Mouse (Mus musculus): ENCODE data around the gene Adamts12. TPM values are rescaled to one million over a fixed set of nuclear protein-coding genes. Genes with fewer than 3 reads are reported as not detected.

Adamts12 gene
- polyA plus RNA-seq, 1 experiment from 2014 or later: 0.72 TPM

DNA sequence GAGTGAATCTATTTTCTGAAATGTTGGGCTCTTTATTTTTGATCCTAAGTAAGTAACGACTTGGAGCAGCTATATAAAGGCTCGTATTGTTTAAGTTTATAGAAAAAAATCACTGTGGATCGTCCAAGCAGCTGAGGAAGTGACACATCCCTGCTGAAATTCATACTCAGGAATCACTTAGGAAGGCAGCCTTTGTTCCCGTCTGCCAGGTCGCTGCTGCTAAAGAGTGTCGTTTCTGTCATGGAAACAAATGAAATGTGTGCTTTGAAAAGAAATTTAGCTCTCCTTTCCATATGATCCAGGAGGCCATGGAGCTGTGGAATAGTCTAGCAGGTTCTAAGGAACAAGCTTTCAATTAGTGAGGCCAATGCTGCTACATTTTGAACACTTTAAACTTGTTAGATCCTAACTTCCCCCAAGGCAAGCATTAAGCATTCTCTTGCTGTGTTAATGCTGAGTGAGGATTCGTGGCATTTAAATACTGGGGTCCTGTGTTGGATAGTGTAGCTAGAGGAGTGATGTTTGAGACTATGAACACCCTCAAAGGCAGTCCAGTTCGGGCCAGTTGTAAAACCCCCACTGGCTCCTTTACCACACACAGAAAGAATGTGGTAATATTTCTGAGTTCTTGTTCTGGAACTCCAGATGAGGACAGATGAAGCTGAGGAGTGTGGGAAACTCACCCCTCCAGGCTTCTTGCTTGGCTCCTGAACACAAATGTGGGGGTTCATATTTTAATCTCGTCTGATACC, 19.8 kb downstream of the Adamts12 start:
- H3K4me3 ChIP-seq: no peak overlapping the region
- H3K4me2 ChIP-seq: no peak overlapping the region
- WGBS: 32% methylated on average over 9 of the region's 9 CpGs
- no peaks in the 10 kb centered on the region for H3K36me3 ChIP-seq (ENCODE audit: poor library complexity, severe bottlenecking)
- no peak overlapping the region for H3K9ac ChIP-seq
- H3K9me3 ChIP-seq (replicated peaks): no peaks in the 10 kb centered on the region
- 0 out of 2 replicates have a peak, but pooled peaks cover 4% of the 10 kb centered on the region for H3K4me1 ChIP-seq
- no peak overlapping the region for H3K27ac ChIP-seq
- ATAC-seq: no peak
- no peaks in the 10 kb centered on the region for H3K27me3 ChIP-seq

DNA sequence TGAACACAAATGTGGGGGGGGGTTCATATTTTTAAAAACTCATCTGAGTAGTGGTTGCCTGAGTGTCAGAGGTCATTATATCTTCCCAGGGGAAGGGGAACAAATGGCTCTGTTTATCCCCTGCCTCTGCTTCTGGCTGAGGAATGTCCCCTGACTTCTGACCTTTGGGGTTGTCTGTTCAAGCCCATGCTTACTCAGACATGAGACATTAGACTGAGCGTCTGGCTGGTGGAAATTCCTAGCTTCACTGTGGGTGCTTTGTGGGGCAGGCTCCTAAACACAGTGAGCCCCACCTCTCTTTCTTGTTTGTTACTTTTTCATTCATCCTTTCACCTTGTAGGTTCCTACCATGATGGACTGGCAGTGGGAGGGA, 20.4 kb downstream of the Adamts12 start:
- no peaks in the 10 kb centered on the region for H3K9me3 ChIP-seq (replicated peaks)
- H3K4me3 ChIP-seq: no peak overlapping the region
- 0 out of 2 replicates have a peak, but pooled peaks cover 4% of the 10 kb centered on the region for H3K4me1 ChIP-seq
- H3K27me3 ChIP-seq: no peaks in the 10 kb centered on the region
- ATAC-seq: no peak
- H3K4me2 ChIP-seq: no peak overlapping the region
- 46% methylated on average over 1 of the region's 1 CpGs for WGBS
- H3K27ac ChIP-seq: no peak overlapping the region
- no peak overlapping the region for H3K9ac ChIP-seq
- no peaks in the 10 kb centered on the region for H3K36me3 ChIP-seq (ENCODE audit: poor library complexity, severe bottlenecking)

- Histone ChIP-seq H3K4me3 (no peak overlapping the region), H3K4me2 (no peak overlapping the region)
- WGBS: 94% methylated on average over 3 of the region's 3 CpGs
Observed at GRCm38 (mm10) chr15:11089494-11089893, 24.9 kb downstream of the Adamts12 start.

GRCm38 (mm10) chr15:11095566-11095965, 31.0 kb downstream of the Adamts12 start:
- 81% methylated on average over 3 of the region's 3 CpGs for WGBS
- ATAC-seq: no peak
- Histone ChIP-seq H3K9me3 (replicated peaks) (no peaks in the 10 kb centered on the region), H3K27ac (no peak overlapping the region), H3K4me2 (no peak overlapping the region), H3K9ac (no peak overlapping the region), H3K36me3 (ENCODE audit: poor library complexity, severe bottlenecking) (no peaks in the 10 kb centered on the region), H3K4me1 (no peaks in the 10 kb centered on the region), H3K4me3 (no peak overlapping the region), H3K27me3 (no peaks in the 10 kb centered on the region)

More at GRCm38 (mm10) chr15:11089494-11089893, 24.9 kb downstream of the Adamts12 start:
- Histone ChIP-seq H3K9me3 (replicated peaks) (no peaks in the 10 kb centered on the region), H3K36me3 (ENCODE audit: poor library complexity, severe bottlenecking) (no peaks in the 10 kb centered on the region), H3K9ac (no peak overlapping the region), H3K27me3 (no peaks in the 10 kb centered on the region), H3K27ac (no peak overlapping the region), H3K4me1 (0 out of 2 replicates have a peak, but pooled peaks cover 2% of the 10 kb centered on the region)
- ATAC-seq: no peak

- 81% methylated on average over 4 of the region's 4 CpGs for WGBS
- H3K27me3 ChIP-seq: no peaks in the 10 kb centered on the region
- H3K36me3 ChIP-seq (ENCODE audit: poor library complexity, severe bottlenecking): no peaks in the 10 kb centered on the region
- H3K4me1 ChIP-seq: no peaks in the 10 kb centered on the region
- H3K4me2 ChIP-seq: no peak overlapping the region
- ATAC-seq: no peak
- no peak overlapping the region for H3K27ac ChIP-seq
- no peak overlapping the region for H3K4me3 ChIP-seq
- H3K9ac ChIP-seq: no peak overlapping the region
- no peaks in the 10 kb centered on the region for H3K9me3 ChIP-seq (replicated peaks)
Observed at GRCm38 (mm10) chr15:11097967-11098702, 33.5 kb downstream of the Adamts12 start.

GRCm38 (mm10) chr15:11098940-11099339, 34.4 kb downstream of the Adamts12 start:
- Histone ChIP-seq H3K9ac (no peak overlapping the region), H3K9me3 (replicated peaks) (no peaks in the 10 kb centered on the region), H3K27me3 (no peaks in the 10 kb centered on the region), H3K4me1 (no peaks in the 10 kb centered on the region), H3K27ac (no peak overlapping the region), H3K36me3 (ENCODE audit: poor library complexity, severe bottlenecking) (no peaks in the 10 kb centered on the region), H3K4me3 (no peak overlapping the region), H3K4me2 (no peak overlapping the region)
- WGBS: 71% methylated on average over 7 of the region's 7 CpGs
- ATAC-seq: no peak

DNA sequence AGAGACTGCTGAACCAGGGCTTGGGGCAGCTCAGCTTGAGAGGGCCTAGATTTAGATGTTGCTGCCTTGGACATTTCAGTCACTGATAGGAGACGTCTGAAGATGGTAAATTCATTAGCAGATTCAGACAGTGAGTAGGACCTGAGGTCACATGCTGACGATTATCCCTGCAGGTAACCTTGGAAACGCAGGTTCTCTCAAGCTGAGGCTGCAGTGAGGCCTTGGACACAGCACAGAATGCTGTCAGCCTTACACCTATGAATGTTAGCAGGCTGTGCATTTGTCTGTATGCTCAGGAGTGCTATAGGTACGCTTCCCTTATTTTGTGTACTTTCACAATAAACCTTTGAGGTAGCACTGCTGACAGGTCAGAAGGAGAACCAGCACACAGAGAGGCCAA, 36.3 kb downstream of the Adamts12 start:
- no peaks in the 10 kb centered on the region for H3K36me3 ChIP-seq (ENCODE audit: poor library complexity, severe bottlenecking)
- no peaks in the 10 kb centered on the region for H3K27me3 ChIP-seq
- H3K9ac ChIP-seq: no peak overlapping the region
- H3K4me2 ChIP-seq: no peak overlapping the region
- no peak overlapping the region for H3K4me3 ChIP-seq
- H3K9me3 ChIP-seq (replicated peaks): no peaks in the 10 kb centered on the region
- H3K27ac ChIP-seq: no peak overlapping the region
- no peak for ATAC-seq
- no peaks in the 10 kb centered on the region for H3K4me1 ChIP-seq
- 65% methylated on average over 4 of the region's 4 CpGs for WGBS

- 73% methylated on average over 2 of the region's 2 CpGs for WGBS
- Histone ChIP-seq H3K9me3 (replicated peaks) (no peaks in the 10 kb centered on the region), H3K4me1 (no peaks in the 10 kb centered on the region), H3K9ac (no peak overlapping the region), H3K36me3 (ENCODE audit: poor library complexity, severe bottlenecking) (no peaks in the 10 kb centered on the region), H3K4me3 (no peak overlapping the region), H3K27me3 (no peaks in the 10 kb centered on the region), H3K27ac (no peak overlapping the region), H3K4me2 (no peak overlapping the region)
- no peak for ATAC-seq
Observed at GRCm38 (mm10) chr15:11105101-11105500, 40.5 kb downstream of the Adamts12 start.

DNA sequence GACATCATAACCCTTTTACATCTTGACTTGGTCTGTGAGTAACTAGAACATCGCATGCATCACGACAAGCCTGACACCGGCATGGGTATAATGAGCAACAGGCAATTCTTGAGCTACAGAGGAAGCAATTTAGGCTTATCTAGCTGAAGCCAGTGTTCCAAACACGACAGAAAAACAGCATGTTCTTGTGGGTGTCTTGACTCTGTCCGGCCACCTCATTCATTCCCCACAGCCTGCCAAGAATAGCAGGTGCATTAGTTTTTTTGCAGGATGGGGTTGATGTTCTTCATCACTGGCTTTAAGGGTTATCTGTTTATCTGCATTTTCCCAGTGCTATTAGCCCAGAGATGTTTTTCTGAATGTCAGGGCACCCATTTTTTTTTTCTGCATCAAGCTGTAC, 42.8 kb downstream of the Adamts12 start:
- Histone ChIP-seq H3K9me3 (replicated peaks) (no peaks in the 10 kb centered on the region), H3K27me3 (no peaks in the 10 kb centered on the region), H3K27ac (no peak overlapping the region), H3K4me2 (no peak overlapping the region), H3K4me1 (no peaks in the 10 kb centered on the region), H3K4me3 (no peak overlapping the region), H3K9ac (no peak overlapping the region), H3K36me3 (ENCODE audit: poor library complexity, severe bottlenecking) (no peaks in the 10 kb centered on the region)
- 91% methylated on average over 5 of the region's 5 CpGs for WGBS
- ATAC-seq: no peak

GRCm38 (mm10) chr15:11114631-11115197, 50.1 kb downstream of the Adamts12 start:
- Histone ChIP-seq H3K36me3 (ENCODE audit: poor library complexity, severe bottlenecking) (no peaks in the 10 kb centered on the region), H3K4me1 (0 out of 2 replicates have a peak, but pooled peaks cover 5% of the 10 kb centered on the region), H3K27ac (no peak overlapping the region), H3K4me3 (no peak overlapping the region), H3K27me3 (no peaks in the 10 kb centered on the region), H3K9me3 (replicated peaks) (no peaks in the 10 kb centered on the region), H3K4me2 (no peak overlapping the region), H3K9ac (no peak overlapping the region)
- WGBS: 8% methylated on average over 8 of the region's 8 CpGs
- no peak for ATAC-seq

GRCm38 (mm10) chr15:11116303-11116702, 51.7 kb downstream of the Adamts12 start:
- no peak overlapping the region for H3K4me3 ChIP-seq

GRCm38 (mm10) chr15:11116853-11117252, 52.3 kb downstream of the Adamts12 start:
- no peak overlapping the region for H3K4me3 ChIP-seq
- 0 out of 2 replicates have a peak, but pooled peaks cover 5% of the 10 kb centered on the region for H3K4me1 ChIP-seq
- no peaks in the 10 kb centered on the region for H3K27me3 ChIP-seq
- H3K9ac ChIP-seq: no peak overlapping the region
- H3K36me3 ChIP-seq (ENCODE audit: poor library complexity, severe bottlenecking): no peaks in the 10 kb centered on the region
- no peak for ATAC-seq
- 81% methylated on average over 3 of the region's 3 CpGs for WGBS
- no peak overlapping the region for H3K27ac ChIP-seq
- no peak overlapping the region for H3K4me2 ChIP-seq
- H3K9me3 ChIP-seq (replicated peaks): no peaks in the 10 kb centered on the region

More at GRCm38 (mm10) chr15:11116303-11116702, 51.7 kb downstream of the Adamts12 start:
- Histone ChIP-seq H3K27ac (no peak overlapping the region), H3K4me2 (no peak overlapping the region), H3K9me3 (replicated peaks) (no peaks in the 10 kb centered on the region), H3K9ac (no peak overlapping the region), H3K27me3 (no peaks in the 10 kb centered on the region), H3K4me1 (0 out of 2 replicates have a peak, but pooled peaks cover 5% of the 10 kb centered on the region), H3K36me3 (ENCODE audit: poor library complexity, severe bottlenecking) (no peaks in the 10 kb centered on the region)
- WGBS: 76% methylated on average over 2 of the region's 2 CpGs
- no peak for ATAC-seq

Data from forebrain, embryonic 13.5 days (tissue).